ENCODE assay signal across 1 mouse cellular context in the genomic region with DNA sequence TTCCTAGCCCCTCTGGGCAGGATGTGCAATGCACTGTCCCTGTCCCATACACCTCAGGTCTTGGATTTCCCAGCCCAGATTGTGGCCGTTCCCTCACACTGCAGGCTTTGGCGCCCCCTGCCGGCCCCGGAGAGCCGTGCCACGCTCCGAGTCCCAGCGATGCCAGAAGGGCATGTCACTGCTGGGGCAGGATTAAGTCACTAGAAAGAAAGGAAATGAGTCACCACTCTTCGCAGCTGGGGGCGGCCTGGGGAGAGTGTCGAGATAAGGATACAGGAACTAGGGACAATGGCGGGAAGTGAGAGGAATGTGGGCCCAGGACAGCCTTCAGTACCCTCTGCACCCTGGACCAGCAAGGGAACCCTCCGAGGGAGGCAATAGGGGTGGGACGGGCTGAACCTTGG.
TF ChIP-seq lines count a peak whose summit lies in the region.

No protein-coding gene starts in this region.

TF ChIP-seq in MEL, 35 proteins besides CTCF, POLR2A, EP300 and RAD21 (continued from another document):
- TF ChIP-seq RCOR1 (IDR thresholded peaks at IDR 0.05; ENCODE audit: low read depth, low read length) = peak; percentile 68; the same call in 1 of the 2 replicates
- TF ChIP-seq MAZ (IDR thresholded peaks at IDR 0.05; ENCODE audit: low read depth, low read length) = peak; percentile 91
- no peak for TF ChIP-seq NRF1 (IDR thresholded peaks at IDR 0.05; ENCODE audit: insufficient read depth, low read depth, low read length, poor library complexity, severe bottlenecking)
- TF ChIP-seq GABPA (IDR thresholded peaks at IDR 0.05; ENCODE audit: low read depth, low read length) = no peak
- 0 out of 2 replicates have a peak, but pooled peaks have one; percentile 34 for TF ChIP-seq TBP (IDR thresholded peaks at IDR 0.05; ENCODE audit: low read depth, low read length)
